Mouse (Mus musculus) liver, postnatal 0 days (tissue): ENCODE results near the gene Zfand3. TPM values are rescaled to one million over a fixed set of nuclear protein-coding genes. Genes with fewer than 3 reads are reported as not detected.

ENCODE experiments used
- ATAC-seq: fragments of 200-750 bp; cut with Nextera tagmentation; 2 replicates; pipeline ENCODE4 v1.8.0; 2017; ENCODE audit warnings: mild to moderate bottlenecking, moderate library complexity
- DNase-seq: peaks from one replicate; pipeline ENCODE4 v3.0.0-alpha.2; 2016
- H3K27ac ChIP-seq: fragments of 300-500 bp; sonication (generic); 2 replicates; pipeline ENCODE4 v1.5.1; 2014; ENCODE audit warnings: antibody characterized with exemption, moderate library complexity, mild to moderate bottlenecking, low read depth
- H3K27me3 ChIP-seq: fragments of 300-500 bp; sonication (generic); 2 replicates; pipeline ENCODE4 v1.6.1; 2014; ENCODE audit warnings: low read length, control low read depth, mixed read lengths; ENCODE audit not compliant: insufficient read depth
- H3K36me3 ChIP-seq: fragments of 300-500 bp; sonication (generic); replicated peaks from 2 replicates; pipeline ENCODE4 v1.6.1; 2014; ENCODE audit warnings: mild to moderate bottlenecking, control low read depth, low read length, moderate library complexity, mixed read lengths; ENCODE audit not compliant: insufficient read depth
- H3K4me1 ChIP-seq: fragments of 300-500 bp; sonication (generic); 2 replicates; pipeline ENCODE4 v1.6.1; 2014; ENCODE audit warnings: antibody characterized with exemption, mild to moderate bottlenecking, control low read depth; ENCODE audit not compliant: insufficient read depth
- H3K4me2 ChIP-seq: fragments of 300-500 bp; sonication (generic); 2 replicates; pipeline ENCODE4 v1.6.1; 2014; ENCODE audit warnings: low read depth, mild to moderate bottlenecking, low read length, moderate library complexity, mixed read lengths
- H3K4me3 ChIP-seq: fragments of 300-500 bp; sonication (generic); 2 replicates; pipeline ENCODE4 v1.5.1; 2014; ENCODE audit warnings: low read depth, low read length
- H3K9ac ChIP-seq: fragments of 300-500 bp; sonication (generic); replicated peaks from 2 replicates; pipeline ENCODE4 v1.6.1; 2014; ENCODE audit warnings: mild to moderate bottlenecking, moderate library complexity
- H3K9me3 ChIP-seq: fragments of 300-500 bp; sonication (generic); 2 replicates; pipeline ENCODE4 v1.6.1; 2016; ENCODE audit warnings: mild to moderate bottlenecking, control low read depth, low read length, mixed read lengths
- CTCF ChIP-seq: sonication (generic); IDR thresholded peaks from 2 replicates; pipeline ENCODE4 v1.5.1; 2016; ENCODE audit warnings: antibody characterized with exemption, low read depth
- EP300 ChIP-seq: IDR thresholded peaks from 2 replicates; pipeline ENCODE4 v1.6.1; 2016; ENCODE audit warnings: antibody characterized with exemption, low read depth, mild to moderate bottlenecking
- WGBS: fragments of 180-500 bp; shearing (Covaris S2); extraction: QIAGEN DNeasy Blood & Tissue Kit; methylation state at CpG from one replicate; pipeline ENCODE4 v1.1.7; 2014; ENCODE audit not compliant: insufficient replicate concordance; 5-methylcytosine and 5-hydroxymethylcytosine counted together
- polyA plus RNA-seq: library from polyadenylated mRNA; unstranded; fragments of >200 nt; fragmentation: Nextera tagmentation; extraction: Ambion mirVana; gene quantifications from 2 replicates; pipeline ENCODE4 v1.2.1, GENCODE M21; 2015

The Zfand3 gene
- polyA plus RNA-seq, 1 experiment from 2014 or later, result 24.7 TPM

- Histone ChIP-seq H3K4me1 (no peaks in the 10 kb centered on the region), H3K9ac (no peak overlapping the region), H3K9me3 (no peaks in the 10 kb centered on the region), H3K27ac (no peak overlapping the region), H3K4me2 (no peak overlapping the region), H3K4me3 (no peak overlapping the region), H3K27me3 (no peaks in the 10 kb centered on the region), H3K36me3 (peaks cover 25% of the 10 kb centered on the region)
- no peak for TF ChIP-seq EP300
- TF ChIP-seq CTCF, result no peak
- ATAC-seq (no peak), DNase-seq (no peak)
- WGBS, result 66% methylated on average over 5 of the region's 5 CpGs
These were observed 208.8 kb downstream of the Zfand3 start for GRCm38 (mm10) chr17:30213371-30213770.

GRCm38 (mm10) chr17:30214393-30214792 is 209.9 kb downstream of the Zfand3 start:
- 47% methylated on average over 6 of the region's 6 CpGs for WGBS
- H3K9me3 ChIP-seq, result no peaks in the 10 kb centered on the region
- no peak overlapping the region for H3K4me2 ChIP-seq
- H3K27ac ChIP-seq, result no peak overlapping the region
- TF ChIP-seq EP300 (no peak), CTCF (no peak)
- no peak overlapping the region for H3K9ac ChIP-seq
- no peaks in the 10 kb centered on the region for H3K4me1 ChIP-seq
- H3K4me3 ChIP-seq, result no peak overlapping the region
- DNase-seq (no peak), ATAC-seq (0 out of 2 replicates have a peak, but pooled peaks have one; percentile 7)
- H3K27me3 ChIP-seq, result no peaks in the 10 kb centered on the region
- peaks cover 17% of the 10 kb centered on the region for H3K36me3 ChIP-seq

- no peaks in the 10 kb centered on the region for H3K4me1 ChIP-seq
- H3K4me2 ChIP-seq, result no peak overlapping the region
- DNase-seq, result no peak
- H3K27ac ChIP-seq, result no peak overlapping the region
- TF ChIP-seq EP300 (no peak), CTCF (no peak)
- no peak overlapping the region for H3K4me3 ChIP-seq
- no peaks in the 10 kb centered on the region for H3K27me3 ChIP-seq
- 50% methylated on average over 4 of the region's 4 CpGs for WGBS
- H3K36me3 ChIP-seq, result peaks cover 6% of the 10 kb centered on the region
- no peak for ATAC-seq
- no peak overlapping the region for H3K9ac ChIP-seq
- no peaks in the 10 kb centered on the region for H3K9me3 ChIP-seq
These were observed 211.2 kb downstream of the Zfand3 start for GRCm38 (mm10) chr17:30215741-30216140.

GRCm38 (mm10) chr17:30221677-30222076 is 217.1 kb downstream of the Zfand3 start:
- H3K4me2 ChIP-seq, result no peak overlapping the region
- no peak for TF ChIP-seq EP300
- no peak for TF ChIP-seq CTCF
- H3K4me3 ChIP-seq, result no peak overlapping the region
- no peak overlapping the region for H3K9ac ChIP-seq
- DNase-seq, result no peak
- no peaks in the 10 kb centered on the region for H3K9me3 ChIP-seq
- no peaks in the 10 kb centered on the region for H3K27me3 ChIP-seq
- no peaks in the 10 kb centered on the region; the same call in 1 of the 2 replicates for H3K36me3 ChIP-seq
- ATAC-seq, result no peak
- no peak overlapping the region for H3K27ac ChIP-seq
- no peaks in the 10 kb centered on the region for H3K4me1 ChIP-seq
- 81% methylated on average over 14 of the region's 14 CpGs for WGBS

GRCm38 (mm10) chr17:30222361-30222760 is 217.8 kb downstream of the Zfand3 start:
- Histone ChIP-seq H3K36me3 (no peaks in the 10 kb centered on the region; the same call in 1 of the 2 replicates), H3K4me1 (no peaks in the 10 kb centered on the region), H3K27ac (no peak overlapping the region), H3K4me2 (no peak overlapping the region), H3K27me3 (no peaks in the 10 kb centered on the region), H3K9me3 (no peaks in the 10 kb centered on the region), H3K9ac (no peak overlapping the region), H3K4me3 (no peak overlapping the region)
- DNase-seq (no peak), ATAC-seq (no peak)
- no peak for TF ChIP-seq CTCF
- WGBS, result 75% methylated on average over 11 of the region's 11 CpGs

GRCm38 (mm10) chr17:30222837-30223236 is 218.3 kb downstream of the Zfand3 start:
- Histone ChIP-seq H3K4me2 (no peak overlapping the region), H3K27ac (no peak overlapping the region), H3K4me1 (no peaks in the 10 kb centered on the region), H3K9ac (no peak overlapping the region), H3K27me3 (no peaks in the 10 kb centered on the region), H3K9me3 (no peaks in the 10 kb centered on the region), H3K4me3 (no peak overlapping the region), H3K36me3 (no peaks in the 10 kb centered on the region; the same call in 1 of the 2 replicates)
- TF ChIP-seq EP300, result no peak
- no peak for TF ChIP-seq CTCF
- ATAC-seq, result no peak
- no peak for DNase-seq
- WGBS, result 88% methylated on average over 12 of the region's 12 CpGs
